Comparison of ENCODE assay signal across 9 mouse cellular contexts in the genomic region with DNA sequence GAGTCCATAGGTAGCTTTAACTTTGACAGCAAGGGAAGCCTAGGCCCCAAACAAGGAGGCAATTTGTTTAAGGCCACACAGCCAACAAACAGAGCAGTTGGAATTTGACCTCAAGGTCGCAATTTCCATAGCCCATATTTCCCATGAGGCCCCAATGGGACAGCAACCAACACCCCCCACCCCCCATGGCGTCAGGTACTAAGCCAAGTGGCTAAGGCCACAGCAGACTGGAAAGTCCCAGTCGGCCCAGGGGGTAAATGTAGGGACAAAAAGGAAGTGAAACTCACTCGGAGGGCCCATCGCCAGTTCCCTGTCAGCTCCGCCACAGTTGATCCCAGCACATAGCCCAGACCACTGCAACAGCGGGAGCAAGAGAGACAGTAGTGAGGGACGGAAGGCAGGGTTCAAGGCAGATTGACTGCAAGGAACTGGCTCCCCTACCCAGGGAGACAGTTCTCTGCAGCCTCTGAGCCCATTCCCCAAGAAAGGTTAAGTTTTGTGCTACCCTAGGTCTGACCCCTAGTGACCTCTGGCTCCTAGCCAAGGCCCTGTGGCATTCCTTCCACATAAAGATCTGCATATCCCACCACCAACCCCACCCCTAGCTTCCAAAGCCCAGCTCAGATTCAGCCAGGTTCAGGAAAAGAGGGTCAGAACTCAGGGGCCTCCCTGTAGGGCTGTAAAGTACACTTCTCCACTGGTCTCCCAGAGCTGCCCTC. TPM values are rescaled to one million over a fixed set of nuclear protein-coding genes. Genes with fewer than 3 reads are reported as not detected.
DNase-seq lines count a peak whose midpoint lies in the region; ATAC-seq and TF ChIP-seq lines count a peak whose summit lies in the region.
"Had no signal": no experiment of that assay in that cellular context is flagged by ENCODE, and none has a peak within 500 bp of the region (broad histone marks: within the 10 kb centered on the region; RNA-seq: fewer than 3 reads in every experiment).

No protein-coding gene starts in this region.

- no peak for ATAC-seq in kidney, embryonic 16.5 days (ENCODE audit: low FRiP score, low TSS enrichment)
- ATAC-seq in neural tube, embryonic 15.5 days (ENCODE audit: low FRiP score), result no peak
- ATAC-seq in activated CD4-positive, CD25-positive, alpha-beta regulatory T cell, adult 4 months, result no peak

- TF ChIP-seq CTCF in kidney, adult 2 months (conservative IDR thresholded peaks at IDR 0.05; ENCODE audit: insufficient read depth, insufficient read length, low read depth, low read length), result no peak

- TF ChIP-seq POLR2A in kidney, adult 2 months (IDR thresholded peaks at IDR 0.05; ENCODE audit: low read depth, low read length), result no peak

- H3K36me3 ChIP-seq in kidney, adult 2 months (ENCODE audit: control insufficient read depth, insufficient read depth, low read length), result no peaks in the 10 kb centered on the region
- no peaks in the 10 kb centered on the region for H3K36me3 ChIP-seq in kidney, embryonic 16.5 days (ENCODE audit: insufficient read depth, low read length)
- H3K36me3 ChIP-seq in neural tube, embryonic 15.5 days, result no peaks in the 10 kb centered on the region

- H3K9me3 ChIP-seq in kidney, embryonic 16.5 days (ENCODE audit: low read length), result peaks cover 5% of the 10 kb centered on the region; the same call in 1 of the 2 replicates
- H3K9me3 ChIP-seq in neural tube, embryonic 15.5 days (replicated peaks), result no peaks in the 10 kb centered on the region

- no peaks in the 10 kb centered on the region for H3K27me3 ChIP-seq in kidney, adult 2 months (replicated peaks; ENCODE audit: control insufficient read depth, insufficient read depth, low read length)
- H3K27me3 ChIP-seq in kidney, embryonic 16.5 days (ENCODE audit: insufficient read depth, low read length), result no peaks in the 10 kb centered on the region
- no peaks in the 10 kb centered on the region for H3K27me3 ChIP-seq in neural tube, embryonic 15.5 days (replicated peaks)

- no peaks in the 10 kb centered on the region for H3K4me1 ChIP-seq in kidney, adult 2 months (ENCODE audit: control insufficient read depth, insufficient read depth, low read length)
- no peaks in the 10 kb centered on the region for H3K4me1 ChIP-seq in kidney, embryonic 16.5 days (ENCODE audit: insufficient read depth, low read length)
- no peaks in the 10 kb centered on the region for H3K4me1 ChIP-seq in neural tube, embryonic 15.5 days

- no peak overlapping the region for H3K9ac ChIP-seq in kidney, embryonic 16.5 days (replicated peaks; ENCODE audit: low read length)
- no peak overlapping the region for H3K9ac ChIP-seq in neural tube, embryonic 15.5 days (replicated peaks)

- peak; percentile 52 for DNase-seq in kidney, adult 2 months
- DNase-seq in adipocyte (ENCODE audit: low spot score), result peak; percentile 50
- peak; percentile 51 for DNase-seq in heart, postnatal 4 days
- peak; percentile 36 to 51 for DNase-seq in lung, postnatal 4 days
- no peak for DNase-seq in right cerebral cortex, adult 18-20 months

- H3K4me2 ChIP-seq in kidney, embryonic 16.5 days (replicated peaks; ENCODE audit: low read depth, low read length), result no peak overlapping the region
- H3K4me2 ChIP-seq in neural tube, embryonic 15.5 days, result no peak overlapping the region

- 55% methylated on average over 8 of the region's 8 CpGs for WGBS in kidney, adult 2 months
- 65% methylated on average over 8 of the region's 8 CpGs for WGBS in kidney, embryonic 16.5 days
- 76% methylated on average over 8 of the region's 8 CpGs for WGBS in neural tube, embryonic 15.5 days

- H3K4me3 ChIP-seq in kidney, adult 2 months (ENCODE audit: insufficient read depth, low read depth, low read length), result no peak overlapping the region
- H3K4me3 ChIP-seq in kidney, embryonic 16.5 days (ENCODE audit: low read length), result no peak overlapping the region
- no peak overlapping the region for H3K4me3 ChIP-seq in neural tube, embryonic 15.5 days (replicated peaks)

- H3K27ac ChIP-seq in kidney, adult 2 months (ENCODE audit: insufficient read depth, low read depth, low read length), result no peak overlapping the region
- H3K27ac ChIP-seq in kidney, embryonic 16.5 days (ENCODE audit: low read length), result no peak overlapping the region
- H3K27ac ChIP-seq in neural tube, embryonic 15.5 days (replicated peaks), result no peak overlapping the region

RNA-seq across cellular contexts. Expression of a gene that starts 12.1 kb away (rescaled TPM):
- 8.9 and 9.4 TPM in 2 replicates for polyA plus RNA-seq in kidney, adult 2 months (2012; rRNA removed)
- polyA plus RNA-seq in kidney, embryonic 16.5 days (2015; fragmentation: Nextera tagmentation; extraction: Ambion mirVana), result 0.27 and 0.32 TPM in 2 replicates
- under 1 TPM in 1 of 2 experiments, not detected in 1; 0.12 TPM for total RNA-seq in heart, postnatal 4 days (2021)
- polyA plus RNA-seq in neural tube, embryonic 15.5 days (2015; fragmentation: Nextera tagmentation; extraction: Ambion mirVana), result 0.06 and 1.1 TPM in 2 replicates
- under 1 TPM; 0.61 to 0.70 TPM for polyA plus RNA-seq in activated CD4-positive, CD25-positive, alpha-beta regulatory T cell, adult 4 months (2017; shearing (Covaris generic))
- polyA plus RNA-seq: embryonic facial prominence, embryonic 11.5 days had no signal

RNA-seq across cellular contexts. Expression of a gene that starts 48.5 kb away (rescaled TPM):
- polyA plus RNA-seq in kidney, adult 2 months (2012; rRNA removed), result 102 TPM in 2 replicates
- polyA plus RNA-seq in kidney, embryonic 16.5 days (2015; fragmentation: Nextera tagmentation; extraction: Ambion mirVana), result 2.5 and 3.3 TPM in 2 replicates
- 10 to 100 TPM; 17.0 to 18.0 TPM for total RNA-seq in heart, postnatal 4 days (2021)
- polyA plus RNA-seq in neural tube, embryonic 15.5 days (2015; fragmentation: Nextera tagmentation; extraction: Ambion mirVana), result 9.4 and 12.6 TPM in 2 replicates
- polyA plus RNA-seq in activated CD4-positive, CD25-positive, alpha-beta regulatory T cell, adult 4 months (2017; shearing (Covaris generic)), result not detected
